Mouse (Mus musculus) brain, embryonic 14.5 days (tissue): ENCODE results near the gene Banf1.

Experiments used
- CTCF ChIP-seq: fragments of 200-500 bp; IDR thresholded peaks from 2 replicates; pipeline ENCODE4 v1.5.1; 2012; ENCODE audit warnings: inconsistent platforms, mild to moderate bottlenecking, moderate library complexity, borderline replicate concordance; ENCODE audit not compliant: insufficient read depth, insufficient read length; ENCODE audit errors: extremely low read depth
- POLR2A ChIP-seq: fragments of 200-500 bp; IDR thresholded peaks from 2 replicates; pipeline ENCODE4 v1.6.1; 2012; ENCODE audit warnings: mild to moderate bottlenecking, inconsistent platforms, borderline replicate concordance; ENCODE audit not compliant: poor library complexity, insufficient read depth, insufficient read length, severe bottlenecking; ENCODE audit errors: extremely low read depth

- TF ChIP-seq POLR2A (no peak), CTCF (no peak)
Observed at GRCm38 (mm10) chr19:5394168-5394567, 27.2 kb upstream of the Banf1 start.
